Mouse (Mus musculus): Measurements from ENCODE around the gene Traf1.

DNA sequence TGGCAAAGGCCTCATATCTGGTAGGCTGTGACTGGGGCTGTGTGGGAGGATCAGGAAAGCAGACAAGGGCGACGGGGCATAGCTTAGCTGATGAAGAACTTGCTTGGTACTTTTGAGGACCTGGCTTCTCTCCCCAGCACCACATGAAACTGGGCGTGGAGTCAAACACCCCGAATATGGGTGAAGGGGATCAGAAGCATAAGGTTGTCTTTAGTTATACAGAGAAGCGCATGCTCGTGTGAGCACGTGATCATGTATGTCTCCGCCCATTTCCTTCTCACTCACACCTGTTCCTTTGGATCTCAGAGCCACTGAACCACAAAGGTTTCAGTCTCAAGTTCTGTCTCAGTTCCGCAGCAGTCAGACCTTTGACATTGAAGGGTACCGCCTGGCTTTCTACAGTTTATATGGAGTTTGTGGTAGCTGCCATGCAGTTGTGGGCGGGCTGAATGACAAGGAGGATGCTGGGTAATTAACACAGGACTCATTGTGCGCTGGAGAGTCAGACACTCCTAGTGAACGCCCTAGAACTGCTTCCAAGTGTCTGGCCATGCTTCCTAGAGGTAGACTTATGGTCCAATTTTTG, 1.9 kb upstream of the Traf1 start:
- TF ChIP-seq MYOD1 (IDR thresholded peaks at IDR 0.05; ENCODE audit: control insufficient read depth, insufficient read length, low read depth): peak; percentile 72
- TF ChIP-seq CTCF (IDR thresholded peaks at IDR 0.05; ENCODE audit: control insufficient read depth, insufficient read depth, insufficient read length): no peak

All from C2C12 (cell line).